Mouse (Mus musculus): ENCODE data around the gene Ak1.

- TF ChIP-seq CTCF (IDR thresholded peaks at IDR 0.05; ENCODE audit: low read depth) (no peak), EP300 (IDR thresholded peaks at IDR 0.05; ENCODE audit: low read depth) (no peak)
Measured at GRCm38 (mm10) chr2:32572196-32572595, 49.4 kb upstream of the Ak1 start.
